Mouse (Mus musculus): ENCODE results near the gene Hist1h2bb. TPM values are rescaled to one million over a fixed set of nuclear protein-coding genes. Genes with fewer than 3 reads are reported as not detected.

The Hist1h2bb gene
- polyA plus RNA-seq, 1 experiment from 2014 or later, result 2.1 TPM

- Histone ChIP-seq H3K4me3 (ENCODE audit: low read depth, low read length) (peak overlapping the region; percentile 52; the same call in 1 of the 2 replicates), H3K4me1 (ENCODE audit: control insufficient read depth, insufficient read depth, low read length) (peaks cover 13% of the 10 kb centered on the region), H3K4me2 (peak overlapping the region; percentile 93), H3K27ac (ENCODE audit: low read depth, low read length) (peak overlapping the region; percentile 98; the same call in 1 of the 2 replicates), H3K27me3 (ENCODE audit: control insufficient read depth, insufficient read depth, low read length) (no peaks in the 10 kb centered on the region), H3K36me3 (ENCODE audit: control insufficient read depth, insufficient read depth, low read length) (no peaks in the 10 kb centered on the region), H3K9me3 (ENCODE audit: control insufficient read depth, low read length) (no peaks in the 10 kb centered on the region), H3K9ac (ENCODE audit: low read length) (peak overlapping the region; percentile 81)
- 22% methylated on average over 4 of the region's 4 CpGs for WGBS
- DNase-seq (ENCODE audit: low spot score, missing footprints) (no peak), ATAC-seq (ENCODE audit: low FRiP score) (no peak)
These were observed 8.5 kb upstream of the Hist1h2bb start for GRCm38 (mm10) chr13:23738041-23738440.

DNA sequence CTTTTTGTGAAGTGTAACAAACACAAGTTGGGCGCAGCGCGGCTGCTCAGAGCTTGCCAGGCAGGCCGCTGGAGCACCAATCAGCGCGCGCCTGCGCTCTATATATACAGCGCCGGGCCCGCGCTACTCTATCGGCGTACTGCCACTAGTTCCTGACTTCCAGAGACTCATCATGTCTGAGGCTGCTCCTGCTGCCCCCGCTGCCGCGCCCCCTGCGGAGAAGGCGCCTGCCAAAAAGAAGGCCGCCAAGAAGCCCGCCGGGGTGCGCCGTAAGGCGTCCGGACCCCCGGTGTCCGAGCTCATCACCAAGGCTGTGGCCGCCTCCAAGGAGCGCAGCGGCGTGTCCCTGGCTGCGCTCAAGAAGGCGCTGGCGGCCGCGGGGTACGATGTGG lies 7.9 kb upstream of the Hist1h2bb start, which contains the start of gene Hist1h1c:
TSS of gene Hist1h1c (plus strand) at position 132 of the 392 bp plus-strand sequence.
- peak within 1 kb of the TSS; percentile 93 for H3K4me2 ChIP-seq
- H3K9me3 ChIP-seq (ENCODE audit: control insufficient read depth, low read length), result no peaks in the 10 kb centered on the region
- H3K27me3 ChIP-seq (ENCODE audit: control insufficient read depth, insufficient read depth, low read length), result no peaks in the 10 kb centered on the region
- H3K4me1 ChIP-seq (ENCODE audit: control insufficient read depth, insufficient read depth, low read length), result peaks cover 13% of the 10 kb centered on the region
- WGBS, result 0% methylated on average over 32 of the region's 38 CpGs
- peak within 1 kb of the TSS; percentile 81 for H3K9ac ChIP-seq (ENCODE audit: low read length)
- peak; percentile 96 for ATAC-seq (ENCODE audit: low FRiP score)
- peak within 1 kb of the TSS; percentile 52 for H3K4me3 ChIP-seq (ENCODE audit: low read depth, low read length)
- H3K27ac ChIP-seq (ENCODE audit: low read depth, low read length), result peak within 1 kb of the TSS; percentile 98
- no peaks in the 10 kb centered on the region for H3K36me3 ChIP-seq (ENCODE audit: control insufficient read depth, insufficient read depth, low read length)
- peak; percentile 99 for DNase-seq (ENCODE audit: low spot score, missing footprints)

DNA sequence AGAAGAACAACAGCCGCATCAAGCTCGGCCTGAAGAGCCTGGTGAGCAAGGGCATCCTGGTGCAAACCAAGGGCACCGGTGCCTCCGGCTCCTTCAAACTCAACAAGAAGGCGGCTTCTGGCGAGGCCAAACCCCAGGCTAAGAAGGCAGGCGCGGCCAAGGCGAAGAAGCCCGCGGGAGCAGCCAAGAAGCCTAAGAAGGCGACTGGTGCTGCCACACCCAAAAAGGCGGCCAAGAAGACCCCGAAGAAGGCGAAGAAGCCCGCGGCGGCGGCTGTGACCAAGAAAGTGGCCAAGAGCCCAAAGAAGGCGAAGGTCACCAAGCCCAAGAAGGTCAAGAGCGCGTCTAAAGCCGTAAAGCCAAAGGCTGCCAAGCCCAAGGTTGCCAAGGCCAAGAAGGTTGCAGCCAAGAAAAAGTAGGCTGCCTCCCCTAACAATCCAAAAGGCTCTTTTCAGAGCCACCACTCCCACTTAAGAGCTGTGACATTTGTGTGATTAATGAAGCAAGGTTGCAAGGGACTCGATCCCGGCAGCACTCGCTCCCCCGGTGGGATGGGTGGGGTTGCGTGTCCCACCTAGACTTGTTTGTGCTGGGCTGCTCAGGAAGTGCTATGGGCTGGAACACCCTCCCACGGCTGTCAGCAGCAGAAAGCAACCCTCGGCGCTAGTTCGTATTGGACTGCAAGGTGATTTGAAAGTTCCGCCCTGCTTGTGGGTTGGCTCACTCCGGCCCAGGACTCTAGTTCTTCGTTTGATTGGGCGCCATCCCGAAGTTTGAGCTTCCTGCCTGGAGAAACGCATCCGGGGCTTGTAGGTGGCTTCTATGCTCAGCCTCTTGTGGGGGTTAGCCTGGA lies 7.2 kb upstream of the Hist1h2bb start:
- Histone ChIP-seq H3K4me2 (peak overlapping the region; percentile 93), H3K4me3 (ENCODE audit: low read depth, low read length) (peak overlapping the region; percentile 52), H3K4me1 (ENCODE audit: control insufficient read depth, insufficient read depth, low read length) (peaks cover 13% of the 10 kb centered on the region), H3K27ac (ENCODE audit: low read depth, low read length) (peak overlapping the region; percentile 98), H3K9ac (ENCODE audit: low read length) (peak overlapping the region; percentile 81), H3K9me3 (ENCODE audit: control insufficient read depth, low read length) (no peaks in the 10 kb centered on the region), H3K36me3 (ENCODE audit: control insufficient read depth, insufficient read depth, low read length) (no peaks in the 10 kb centered on the region), H3K27me3 (ENCODE audit: control insufficient read depth, insufficient read depth, low read length) (no peaks in the 10 kb centered on the region)
- ATAC-seq (ENCODE audit: low FRiP score) (peak; percentile 85), DNase-seq (ENCODE audit: low spot score, missing footprints) (peak; percentile 98)
- under 1% methylated on average over 39 of the region's 39 CpGs for WGBS

GRCm38 (mm10) chr13:23739922-23740252 lies 6.6 kb upstream of the Hist1h2bb start:
- DNase-seq (ENCODE audit: low spot score, missing footprints), result no peak
- ATAC-seq (ENCODE audit: low FRiP score), result no peak
- no peaks in the 10 kb centered on the region for H3K36me3 ChIP-seq (ENCODE audit: control insufficient read depth, insufficient read depth, low read length)
- peak overlapping the region; percentile 93 for H3K4me2 ChIP-seq
- no peaks in the 10 kb centered on the region for H3K9me3 ChIP-seq (ENCODE audit: control insufficient read depth, low read length)
- peak overlapping the region; percentile 81 for H3K9ac ChIP-seq (ENCODE audit: low read length)
- H3K4me1 ChIP-seq (ENCODE audit: control insufficient read depth, insufficient read depth, low read length), result peaks cover 13% of the 10 kb centered on the region
- H3K27me3 ChIP-seq (ENCODE audit: control insufficient read depth, insufficient read depth, low read length), result no peaks in the 10 kb centered on the region
- H3K4me3 ChIP-seq (ENCODE audit: low read depth, low read length), result peak overlapping the region; percentile 52
- H3K27ac ChIP-seq (ENCODE audit: low read depth, low read length), result peak overlapping the region; percentile 98
- 1% methylated on average over 14 of the region's 14 CpGs for whole genome bisulfite sequencing

- H3K36me3 ChIP-seq (ENCODE audit: control insufficient read depth, insufficient read depth, low read length), result no peaks in the 10 kb centered on the region
- no peak for ATAC-seq (ENCODE audit: low FRiP score)
- peak; percentile 90 for DNase-seq (ENCODE audit: low spot score, missing footprints)
- peak overlapping the region; percentile 98 for H3K27ac ChIP-seq (ENCODE audit: low read depth, low read length)
- peak overlapping the region; percentile 81 for H3K9ac ChIP-seq (ENCODE audit: low read length)
- H3K4me3 ChIP-seq (ENCODE audit: low read depth, low read length), result peak overlapping the region; percentile 52
- H3K4me2 ChIP-seq, result peak overlapping the region; percentile 93
- WGBS, result 36% methylated on average over 13 of the region's 13 CpGs
- H3K4me1 ChIP-seq (ENCODE audit: control insufficient read depth, insufficient read depth, low read length), result peaks cover 13% of the 10 kb centered on the region
- no peaks in the 10 kb centered on the region for H3K27me3 ChIP-seq (ENCODE audit: control insufficient read depth, insufficient read depth, low read length)
- H3K9me3 ChIP-seq (ENCODE audit: control insufficient read depth, low read length), result no peaks in the 10 kb centered on the region
These were observed 6.2 kb upstream of the Hist1h2bb start for GRCm38 (mm10) chr13:23740256-23740840.

GRCm38 (mm10) chr13:23740910-23741309 lies 5.6 kb upstream of the Hist1h2bb start:
- no peaks in the 10 kb centered on the region for H3K9me3 ChIP-seq (ENCODE audit: control insufficient read depth, low read length)
- 61% methylated on average over 5 of the region's 5 CpGs for WGBS
- H3K9ac ChIP-seq (ENCODE audit: low read length), result no peak overlapping the region
- H3K4me1 ChIP-seq (ENCODE audit: control insufficient read depth, insufficient read depth, low read length), result peaks cover 13% of the 10 kb centered on the region
- H3K4me3 ChIP-seq (ENCODE audit: low read depth, low read length), result no peak overlapping the region
- no peaks in the 10 kb centered on the region for H3K36me3 ChIP-seq (ENCODE audit: control insufficient read depth, insufficient read depth, low read length)
- H3K4me2 ChIP-seq, result peak overlapping the region; percentile 93; the same call in 1 of the 2 replicates
- no peak overlapping the region for H3K27ac ChIP-seq (ENCODE audit: low read depth, low read length)
- ATAC-seq (ENCODE audit: low FRiP score), result no peak
- H3K27me3 ChIP-seq (ENCODE audit: control insufficient read depth, insufficient read depth, low read length), result no peaks in the 10 kb centered on the region
- DNase-seq (ENCODE audit: low spot score, missing footprints), result no peak

DNA sequence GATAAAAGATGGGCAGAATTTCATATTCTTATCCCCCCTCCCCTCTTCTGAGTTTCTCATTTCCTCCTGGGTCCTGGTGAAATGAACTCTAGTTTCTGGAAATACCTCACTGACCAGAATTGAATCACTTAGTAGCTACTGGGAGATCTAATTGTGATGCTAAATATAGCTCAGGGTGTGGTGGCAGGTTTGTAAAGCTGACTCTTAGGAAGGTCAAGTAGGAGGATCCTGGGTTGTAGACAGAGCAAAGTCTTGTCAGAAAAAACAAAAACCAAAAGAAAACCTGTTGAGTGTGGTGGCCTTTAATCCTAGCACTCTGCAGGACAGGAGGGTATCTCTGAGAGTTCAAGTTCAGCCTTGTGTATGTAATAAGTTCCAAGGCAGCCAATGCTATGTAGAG lies 4.5 kb upstream of the Hist1h2bb start:
- Histone ChIP-seq H3K4me2 (no peak overlapping the region), H3K9ac (ENCODE audit: low read length) (no peak overlapping the region), H3K27me3 (ENCODE audit: control insufficient read depth, insufficient read depth, low read length) (no peaks in the 10 kb centered on the region), H3K9me3 (ENCODE audit: control insufficient read depth, low read length) (no peaks in the 10 kb centered on the region), H3K36me3 (ENCODE audit: control insufficient read depth, insufficient read depth, low read length) (no peaks in the 10 kb centered on the region), H3K27ac (ENCODE audit: low read depth, low read length) (no peak overlapping the region), H3K4me1 (ENCODE audit: control insufficient read depth, insufficient read depth, low read length) (peaks cover 13% of the 10 kb centered on the region), H3K4me3 (ENCODE audit: low read depth, low read length) (no peak overlapping the region)
- DNase-seq (ENCODE audit: low spot score, missing footprints), result no peak
- ATAC-seq (ENCODE audit: low FRiP score), result no peak

GRCm38 (mm10) chr13:23743215-23743614 lies 3.3 kb upstream of the Hist1h2bb start:
- no peak overlapping the region for H3K27ac ChIP-seq (ENCODE audit: low read depth, low read length)
- H3K9me3 ChIP-seq (ENCODE audit: control insufficient read depth, low read length), result no peaks in the 10 kb centered on the region
- no peak for ATAC-seq (ENCODE audit: low FRiP score)

GRCm38 (mm10) chr13:23743963-23744362 lies 2.6 kb upstream of the Hist1h2bb start:
- Histone ChIP-seq H3K9me3 (ENCODE audit: control insufficient read depth, low read length) (no peaks in the 10 kb centered on the region), H3K4me3 (ENCODE audit: low read depth, low read length) (no peak overlapping the region), H3K4me2 (peak overlapping the region; percentile 61; the same call in 1 of the 2 replicates), H3K36me3 (ENCODE audit: control insufficient read depth, insufficient read depth, low read length) (no peaks in the 10 kb centered on the region), H3K4me1 (ENCODE audit: control insufficient read depth, insufficient read depth, low read length) (peaks cover 17% of the 10 kb centered on the region), H3K27me3 (ENCODE audit: control insufficient read depth, insufficient read depth, low read length) (no peaks in the 10 kb centered on the region), H3K27ac (ENCODE audit: low read depth, low read length) (peak overlapping the region; percentile 82), H3K9ac (ENCODE audit: low read length) (peak overlapping the region; percentile 71; the same call in 1 of the 2 replicates)
- peak; percentile 92 for DNase-seq (ENCODE audit: low spot score, missing footprints)
- no peak for ATAC-seq (ENCODE audit: low FRiP score)
- WGBS, result 44% methylated on average over 4 of the region's 4 CpGs

More at GRCm38 (mm10) chr13:23743215-23743614, 3.3 kb upstream of the Hist1h2bb start:
- 83% methylated on average over 5 of the region's 5 CpGs for WGBS
- H3K4me2 ChIP-seq, result no peak overlapping the region
- H3K36me3 ChIP-seq (ENCODE audit: control insufficient read depth, insufficient read depth, low read length), result no peaks in the 10 kb centered on the region
- no peaks in the 10 kb centered on the region for H3K27me3 ChIP-seq (ENCODE audit: control insufficient read depth, insufficient read depth, low read length)
- DNase-seq (ENCODE audit: low spot score, missing footprints), result peak; percentile 88
- H3K4me3 ChIP-seq (ENCODE audit: low read depth, low read length), result no peak overlapping the region
- H3K9ac ChIP-seq (ENCODE audit: low read length), result no peak overlapping the region
- H3K4me1 ChIP-seq (ENCODE audit: control insufficient read depth, insufficient read depth, low read length), result peaks cover 17% of the 10 kb centered on the region

Data from midbrain, embryonic 11.5 days (tissue).